Mouse (Mus musculus): ENCODE measurements at regions not wholly inside any gene's neighbourhood (a gene's known extent, or its start where the extent isn't known, plus 50 kb on each side); places are given as distances from the start of the nearest gene placed in this dataset.

GRCm38 (mm10) chr3:57073962-57074506 is 227.8 kb downstream of the Tm4sf1 start:
- Histone ChIP-seq H3K4me3 (no peak overlapping the region), H3K4me1 (ENCODE audit: control insufficient read depth, insufficient read depth, low read length) (no peaks in the 10 kb centered on the region), H3K27ac (no peak overlapping the region), H3K27me3 (ENCODE audit: control insufficient read depth, insufficient read depth, low read length) (no peaks in the 10 kb centered on the region), H3K9ac (ENCODE audit: low read depth, low read length) (no peak overlapping the region), H3K79me2 (replicated peaks; ENCODE audit: control insufficient read depth, insufficient read depth, low read length) (no peaks in the 10 kb centered on the region), H3K36me3 (ENCODE audit: control insufficient read depth, insufficient read depth, low read length) (no peaks in the 10 kb centered on the region)
- WGBS, result 70% methylated on average over 4 of the region's 4 CpGs
- TF ChIP-seq EP300 (IDR thresholded peaks at IDR 0.05; ENCODE audit: insufficient read depth, low read depth, low read length) (no peak), CTCF (IDR thresholded peaks at IDR 0.05) (no peak), POLR2A (IDR thresholded peaks at IDR 0.05; ENCODE audit: insufficient read depth, low read depth, low read length) (no peak)
- DNase-seq, result no peak
- intact Hi-C loops (cut with DNase I), result no loop called here

- intact Hi-C loops (cut with DNase I), result no loop called here
These were observed 268.8 kb downstream of the Tm4sf1 start for GRCm38 (mm10) chr3:57033021-57033420.

GRCm38 (mm10) chr3:57018171-57018570 is 283.6 kb downstream of the Tm4sf1 start:
- intact Hi-C loops (cut with DNase I), result no loop called here
- Histone ChIP-seq H3K9ac (ENCODE audit: low read depth, low read length) (no peak overlapping the region), H3K27ac (no peak overlapping the region), H3K79me2 (replicated peaks; ENCODE audit: control insufficient read depth, insufficient read depth, low read length) (no peaks in the 10 kb centered on the region), H3K27me3 (ENCODE audit: control insufficient read depth, insufficient read depth, low read length) (no peaks in the 10 kb centered on the region), H3K4me3 (no peak overlapping the region), H3K4me1 (ENCODE audit: control insufficient read depth, insufficient read depth, low read length) (no peaks in the 10 kb centered on the region), H3K36me3 (ENCODE audit: control insufficient read depth, insufficient read depth, low read length) (no peaks in the 10 kb centered on the region)
- TF ChIP-seq EP300 (IDR thresholded peaks at IDR 0.05; ENCODE audit: insufficient read depth, low read depth, low read length), result no peak
- TF ChIP-seq POLR2A (IDR thresholded peaks at IDR 0.05; ENCODE audit: insufficient read depth, low read depth, low read length), result no peak
- TF ChIP-seq CTCF (IDR thresholded peaks at IDR 0.05), result no peak
- no peak for DNase-seq

More at GRCm38 (mm10) chr3:57033021-57033420, 268.8 kb downstream of the Tm4sf1 start:
- H3K27me3 ChIP-seq (ENCODE audit: control insufficient read depth, insufficient read depth, low read length), result no peaks in the 10 kb centered on the region
- no peak overlapping the region for H3K4me3 ChIP-seq
- TF ChIP-seq EP300 (IDR thresholded peaks at IDR 0.05; ENCODE audit: insufficient read depth, low read depth, low read length) (no peak), CTCF (IDR thresholded peaks at IDR 0.05) (no peak), POLR2A (IDR thresholded peaks at IDR 0.05; ENCODE audit: insufficient read depth, low read depth, low read length) (no peak)
- H3K79me2 ChIP-seq (replicated peaks; ENCODE audit: control insufficient read depth, insufficient read depth, low read length), result no peaks in the 10 kb centered on the region
- no peaks in the 10 kb centered on the region for H3K36me3 ChIP-seq (ENCODE audit: control insufficient read depth, insufficient read depth, low read length)
- no peak for DNase-seq
- H3K27ac ChIP-seq, result no peak overlapping the region
- no peak overlapping the region for H3K9ac ChIP-seq (ENCODE audit: low read depth, low read length)
- H3K4me1 ChIP-seq (ENCODE audit: control insufficient read depth, insufficient read depth, low read length), result no peaks in the 10 kb centered on the region

GRCm38 (mm10) chr3:56981305-56981660 is 320.5 kb downstream of the Tm4sf1 start:
- H3K4me1 ChIP-seq (ENCODE audit: control insufficient read depth, insufficient read depth, low read length), result no peaks in the 10 kb centered on the region
- no peak for DNase-seq
- H3K79me2 ChIP-seq (replicated peaks; ENCODE audit: control insufficient read depth, insufficient read depth, low read length), result no peaks in the 10 kb centered on the region
- H3K36me3 ChIP-seq (ENCODE audit: control insufficient read depth, insufficient read depth, low read length), result no peaks in the 10 kb centered on the region
- no peak overlapping the region for H3K9ac ChIP-seq (ENCODE audit: low read depth, low read length)
- WGBS, result 84% methylated on average over 2 of the region's 2 CpGs
- intact Hi-C loops (cut with DNase I), result no loop called here
- no peak for TF ChIP-seq CTCF (IDR thresholded peaks at IDR 0.05)
- TF ChIP-seq POLR2A (IDR thresholded peaks at IDR 0.05; ENCODE audit: insufficient read depth, low read depth, low read length), result no peak
- no peak for TF ChIP-seq EP300 (IDR thresholded peaks at IDR 0.05; ENCODE audit: insufficient read depth, low read depth, low read length)
- no peak overlapping the region for H3K27ac ChIP-seq
- H3K4me3 ChIP-seq, result no peak overlapping the region
- no peaks in the 10 kb centered on the region for H3K27me3 ChIP-seq (ENCODE audit: control insufficient read depth, insufficient read depth, low read length)

GRCm38 (mm10) chr3:56980593-56981304 is 321.0 kb downstream of the Tm4sf1 start:
- intact Hi-C loops (cut with DNase I), result no loop called here
- no peaks in the 10 kb centered on the region for H3K4me1 ChIP-seq (ENCODE audit: control insufficient read depth, insufficient read depth, low read length)
- no peak overlapping the region for H3K9ac ChIP-seq (ENCODE audit: low read depth, low read length)
- TF ChIP-seq CTCF (IDR thresholded peaks at IDR 0.05) (no peak), POLR2A (IDR thresholded peaks at IDR 0.05; ENCODE audit: insufficient read depth, low read depth, low read length) (no peak), EP300 (IDR thresholded peaks at IDR 0.05; ENCODE audit: insufficient read depth, low read depth, low read length) (no peak)
- H3K79me2 ChIP-seq (replicated peaks; ENCODE audit: control insufficient read depth, insufficient read depth, low read length), result no peaks in the 10 kb centered on the region
- WGBS, result 67% methylated on average over 3 of the region's 3 CpGs
- no peak overlapping the region for H3K27ac ChIP-seq
- no peaks in the 10 kb centered on the region for H3K27me3 ChIP-seq (ENCODE audit: control insufficient read depth, insufficient read depth, low read length)
- DNase-seq, result no peak
- no peaks in the 10 kb centered on the region for H3K36me3 ChIP-seq (ENCODE audit: control insufficient read depth, insufficient read depth, low read length)
- no peak overlapping the region for H3K4me3 ChIP-seq

GRCm38 (mm10) chr3:56966008-56966407 is 335.8 kb downstream of the Tm4sf1 start:
- no peaks in the 10 kb centered on the region for H3K36me3 ChIP-seq (ENCODE audit: control insufficient read depth, insufficient read depth, low read length)
- no peak overlapping the region for H3K4me3 ChIP-seq
- no peaks in the 10 kb centered on the region for H3K27me3 ChIP-seq (ENCODE audit: control insufficient read depth, insufficient read depth, low read length)
- DNase-seq, result no peak
- TF ChIP-seq EP300 (IDR thresholded peaks at IDR 0.05; ENCODE audit: insufficient read depth, low read depth, low read length) (no peak), CTCF (IDR thresholded peaks at IDR 0.05) (no peak), POLR2A (IDR thresholded peaks at IDR 0.05; ENCODE audit: insufficient read depth, low read depth, low read length) (no peak)
- H3K79me2 ChIP-seq (replicated peaks; ENCODE audit: control insufficient read depth, insufficient read depth, low read length), result no peaks in the 10 kb centered on the region
- no peak overlapping the region for H3K9ac ChIP-seq (ENCODE audit: low read depth, low read length)
- H3K27ac ChIP-seq, result no peak overlapping the region
- H3K4me1 ChIP-seq (ENCODE audit: control insufficient read depth, insufficient read depth, low read length), result no peaks in the 10 kb centered on the region
- intact Hi-C loops (cut with DNase I), result no loop called here
- WGBS, result 49% methylated on average over 1 of the region's 1 CpGs
